Mouse (Mus musculus) liver, adult 2 months (tissue): ENCODE measurements around the gene Pten. TPM values are rescaled to one million over a fixed set of nuclear protein-coding genes. Genes with fewer than 3 reads are reported as not detected.
A peak's percentile ranks its signal among the peaks of the same experiment; 100 is the strongest.

ENCODE experiments used
- DNase-seq: peaks from one replicate; pipeline ENCODE4 v3.0.0-alpha.2; 2011; ENCODE audit warnings: low read depth, low spot score; ENCODE audit errors: extremely low read depth
- H3K27ac ChIP-seq: fragments of 200-500 bp; replicated peaks from 2 replicates; pipeline ENCODE4 v1.5.1; 2012; ENCODE audit warnings: low read depth, mild to moderate bottlenecking, control low read depth, inconsistent platforms, low read length; ENCODE audit not compliant: insufficient read depth
- H3K27me3 ChIP-seq: fragments of 200-500 bp; 2 replicates; pipeline ENCODE4 v1.6.1; 2012; ENCODE audit warnings: mild to moderate bottlenecking, moderate library complexity, low read length, inconsistent platforms; ENCODE audit not compliant: control insufficient read depth, insufficient read depth
- H3K36me3 ChIP-seq: fragments of 200-500 bp; 2 replicates; pipeline ENCODE4 v1.6.1; 2012; ENCODE audit warnings: low read length, inconsistent platforms; ENCODE audit not compliant: control insufficient read depth, insufficient read depth
- H3K4me1 ChIP-seq: fragments of 200-500 bp; 2 replicates; pipeline ENCODE4 v1.6.1; 2011; ENCODE audit warnings: low read length; ENCODE audit not compliant: control insufficient read depth, insufficient read depth
- H3K4me3 ChIP-seq: fragments of 200-500 bp; 2 replicates; pipeline ENCODE4 v1.5.1; 2011; ENCODE audit warnings: low read depth, mild to moderate bottlenecking, control low read depth, low read length, moderate library complexity; ENCODE audit not compliant: insufficient read depth
- H3K79me2 ChIP-seq: fragments of 200-500 bp; 2 replicates; pipeline ENCODE4 v1.6.1; 2012; ENCODE audit warnings: inconsistent platforms, mild to moderate bottlenecking, low read length, moderate library complexity; ENCODE audit not compliant: control insufficient read depth, insufficient read depth
- H3K9ac ChIP-seq: fragments of 200-500 bp; 2 replicates; pipeline ENCODE4 v1.6.1; 2012; ENCODE audit warnings: low read depth, mild to moderate bottlenecking, control low read depth, inconsistent platforms, low read length
- CTCF ChIP-seq: fragments of 200-500 bp; IDR thresholded peaks from 2 replicates; pipeline ENCODE4 v1.5.1; 2011; ENCODE audit warnings: low read depth, low read length, control low read depth
- POLR2A ChIP-seq: fragments of 200-500 bp; IDR thresholded peaks from 2 replicates; pipeline ENCODE4 v1.6.1; 2011; ENCODE audit warnings: low read length, control low read depth; ENCODE audit not compliant: insufficient read depth; ENCODE audit errors: extremely low read depth
- whole genome bisulfite sequencing: fragments of 180-500 bp; shearing (Covaris S2); methylation state at CpG from one replicate; pipeline ENCODE4 v1.1.7; 2018; 5-methylcytosine and 5-hydroxymethylcytosine counted together
- polyA plus RNA-seq: library from polyadenylated mRNA; depleted of rRNA; stranded (reverse); fragments of >200 nt; gene quantifications from 2 replicates; pipeline ENCODE4 v1.2.3, GENCODE M21; 2012; rRNA removed
- total RNA-seq: library from RNA; depleted of rRNA; stranded (reverse); fragments of >200 nt; gene quantifications from 2 replicates; pipeline ENCODE4 v1.2.3, GENCODE M21; 2014; rRNA removed

Gene Pten
- total and polyA plus RNA-seq, 2 experiments: 12.9 to 78.4 TPM

GRCm38 (mm10) chr19:32866765-32867164 lies 109.5 kb downstream of the Pten start:
- peaks cover 2% of the 10 kb centered on the region; the same call in 1 of the 2 replicates for H3K4me1 ChIP-seq
- no peak overlapping the region for H3K4me3 ChIP-seq
- H3K79me2 ChIP-seq: no peaks in the 10 kb centered on the region
- 16% methylated on average over 13 of the region's 13 CpGs for WGBS
- no peak overlapping the region for H3K9ac ChIP-seq
- TF ChIP-seq POLR2A: no peak
- no peak for TF ChIP-seq CTCF
- H3K27ac ChIP-seq: no peak overlapping the region
- no peaks in the 10 kb centered on the region for H3K27me3 ChIP-seq
- H3K36me3 ChIP-seq: no peaks in the 10 kb centered on the region
- DNase-seq: no peak

GRCm38 (mm10) chr19:32867181-32867897 lies 110.0 kb downstream of the Pten start:
- 32% methylated on average over 18 of the region's 18 CpGs for WGBS
- H3K36me3 ChIP-seq: no peaks in the 10 kb centered on the region
- H3K79me2 ChIP-seq: no peaks in the 10 kb centered on the region
- peaks cover 2% of the 10 kb centered on the region; the same call in 1 of the 2 replicates for H3K4me1 ChIP-seq
- H3K27me3 ChIP-seq: no peaks in the 10 kb centered on the region
- no peak overlapping the region for H3K27ac ChIP-seq
- no peak overlapping the region for H3K4me3 ChIP-seq
- TF ChIP-seq CTCF: no peak
- TF ChIP-seq POLR2A: no peak
- H3K9ac ChIP-seq: no peak overlapping the region
- DNase-seq: no peak

- WGBS: 53% methylated on average over 5 of the region's 5 CpGs
- no peak overlapping the region for H3K4me3 ChIP-seq
- no peak overlapping the region for H3K27ac ChIP-seq
Observed at GRCm38 (mm10) chr19:32868560-32868959, 111.3 kb downstream of the Pten start.

GRCm38 (mm10) chr19:32869053-32869680 lies 111.9 kb downstream of the Pten start:
- Histone ChIP-seq H3K4me3 (no peak overlapping the region), H3K79me2 (no peaks in the 10 kb centered on the region), H3K27me3 (no peaks in the 10 kb centered on the region), H3K4me1 (peaks cover 2% of the 10 kb centered on the region; the same call in 1 of the 2 replicates), H3K27ac (no peak overlapping the region), H3K36me3 (no peaks in the 10 kb centered on the region), H3K9ac (no peak overlapping the region)
- WGBS: 29% methylated on average over 10 of the region's 10 CpGs
- peak; percentile 81 for DNase-seq
- no peak for TF ChIP-seq POLR2A
- no peak for TF ChIP-seq CTCF

More at GRCm38 (mm10) chr19:32868560-32868959, 111.3 kb downstream of the Pten start:
- H3K27me3 ChIP-seq: no peaks in the 10 kb centered on the region
- H3K9ac ChIP-seq: no peak overlapping the region
- no peak for DNase-seq
- no peaks in the 10 kb centered on the region for H3K36me3 ChIP-seq
- no peaks in the 10 kb centered on the region for H3K79me2 ChIP-seq
- TF ChIP-seq POLR2A (no peak), CTCF (no peak)
- peaks cover 2% of the 10 kb centered on the region; the same call in 1 of the 2 replicates for H3K4me1 ChIP-seq

GRCm38 (mm10) chr19:32873904-32874637 lies 116.8 kb downstream of the Pten start:
- Histone ChIP-seq H3K36me3 (no peaks in the 10 kb centered on the region), H3K79me2 (no peaks in the 10 kb centered on the region), H3K27me3 (no peaks in the 10 kb centered on the region), H3K9ac (no peak overlapping the region), H3K4me3 (no peak overlapping the region), H3K27ac (no peak overlapping the region), H3K4me1 (peaks cover 1% of the 10 kb centered on the region; the same call in 1 of the 2 replicates)
- DNase-seq: no peak
- TF ChIP-seq CTCF: no peak
- TF ChIP-seq POLR2A: no peak
- WGBS: 90% methylated on average over 7 of the region's 7 CpGs

Other genes starting within 250 kb of the Pten start
- gene Papss2, start 161.7 kb upstream of the Pten start, total RNA-seq: 211 and 223 TPM in 2 replicates
- gene Papss2, start 161.7 kb upstream of the Pten start, polyA plus RNA-seq: 75.1 and 86.7 TPM in 2 replicates
- 43.6 and 51.2 TPM in 2 replicates for gene Atad1, start 17.7 kb upstream of the Pten start, total RNA-seq
- gene Atad1, start 17.7 kb upstream of the Pten start, polyA plus RNA-seq: 7.1 and 9.0 TPM in 2 replicates